Mouse (Mus musculus) neural tube, embryonic 15.5 days (tissue): ENCODE measurements at regions not wholly inside any gene's neighbourhood (a gene's known extent, or its start where the extent isn't known, plus 50 kb on each side); places are given as distances from the start of the nearest gene placed in this dataset.

Experiments used
- ATAC-seq: fragments of 200-750 bp; cut with Nextera tagmentation; 2 replicates; pipeline ENCODE4 v1.8.0; 2017; ENCODE audit warnings: mild to moderate bottlenecking, moderate TSS enrichment, moderate library complexity; ENCODE audit not compliant: low FRiP score
- H3K27ac ChIP-seq: fragments of 300-500 bp; sonication (generic); replicated peaks from 2 replicates; pipeline ENCODE4 v1.5.1; 2015; ENCODE audit warnings: mild to moderate bottlenecking, inconsistent platforms
- H3K27me3 ChIP-seq: fragments of 300-500 bp; sonication (generic); replicated peaks from 2 replicates; pipeline ENCODE4 v1.6.1; 2015; ENCODE audit warnings: inconsistent platforms
- H3K36me3 ChIP-seq: fragments of 300-500 bp; sonication (generic); 2 replicates; pipeline ENCODE4 v1.6.1; 2015; ENCODE audit warnings: inconsistent platforms
- H3K4me1 ChIP-seq: fragments of 300-500 bp; sonication (generic); 2 replicates; pipeline ENCODE4 v1.6.1; 2015; ENCODE audit warnings: inconsistent platforms
- H3K4me2 ChIP-seq: fragments of 300-500 bp; sonication (generic); 2 replicates; pipeline ENCODE4 v1.6.1; 2015; ENCODE audit warnings: inconsistent platforms, mild to moderate bottlenecking, moderate library complexity
- H3K4me3 ChIP-seq: fragments of 300-500 bp; sonication (generic); replicated peaks from 2 replicates; pipeline ENCODE4 v1.5.1; 2015; ENCODE audit warnings: mild to moderate bottlenecking, inconsistent platforms
- H3K9ac ChIP-seq: fragments of 300-500 bp; sonication (generic); replicated peaks from 2 replicates; pipeline ENCODE4 v1.6.1; 2015; ENCODE audit warnings: mild to moderate bottlenecking, inconsistent platforms
- H3K9me3 ChIP-seq: fragments of 300-500 bp; sonication (generic); replicated peaks from 2 replicates; pipeline ENCODE4 v1.6.1; 2016; ENCODE audit warnings: inconsistent platforms
- WGBS: fragments of 180-500 bp; shearing (Covaris S2); methylation state at CpG from one replicate; pipeline ENCODE4 v1.1.7; 2015; ENCODE audit warnings: mixed read lengths; 5-methylcytosine and 5-hydroxymethylcytosine counted together

GRCm38 (mm10) chr14:76759377-76759776, 202.7 kb upstream of the Serp2 start:
- peaks cover 6% of the 10 kb centered on the region for H3K4me1 ChIP-seq
- H3K9ac ChIP-seq = no peak overlapping the region
- no peaks in the 10 kb centered on the region for H3K9me3 ChIP-seq
- no peak for ATAC-seq
- no peaks in the 10 kb centered on the region; the same call in 1 of the 2 replicates for H3K27me3 ChIP-seq
- no peak overlapping the region for H3K27ac ChIP-seq
- H3K36me3 ChIP-seq = no peaks in the 10 kb centered on the region
- WGBS = 89% methylated on average over 4 of the region's 4 CpGs
- H3K4me2 ChIP-seq = no peak overlapping the region
- H3K4me3 ChIP-seq = no peak overlapping the region

GRCm38 (mm10) chr14:76758589-76758988, 201.9 kb upstream of the Serp2 start:
- Histone ChIP-seq H3K9me3 (no peaks in the 10 kb centered on the region), H3K4me3 (no peak overlapping the region)
- 96% methylated on average over 1 of the region's 1 CpGs for WGBS

GRCm38 (mm10) chr14:76755591-76756376, 199.1 kb upstream of the Serp2 start:
- Histone ChIP-seq H3K4me2 (no peak overlapping the region), H3K27ac (no peak overlapping the region), H3K4me3 (no peak overlapping the region), H3K9me3 (no peaks in the 10 kb centered on the region), H3K9ac (no peak overlapping the region), H3K36me3 (no peaks in the 10 kb centered on the region), H3K27me3 (no peaks in the 10 kb centered on the region), H3K4me1 (no peaks in the 10 kb centered on the region)
- no peak for ATAC-seq
- 84% methylated on average over 9 of the region's 9 CpGs for WGBS

More at GRCm38 (mm10) chr14:76758589-76758988, 201.9 kb upstream of the Serp2 start:
- no peak overlapping the region for H3K4me2 ChIP-seq
- H3K9ac ChIP-seq = no peak overlapping the region
- H3K27me3 ChIP-seq = no peaks in the 10 kb centered on the region; the same call in 1 of the 2 replicates
- no peaks in the 10 kb centered on the region for H3K36me3 ChIP-seq
- H3K27ac ChIP-seq = no peak overlapping the region
- no peak for ATAC-seq
- H3K4me1 ChIP-seq = no peaks in the 10 kb centered on the region

GRCm38 (mm10) chr14:76753734-76754133, 197.0 kb upstream of the Serp2 start:
- Histone ChIP-seq H3K4me2 (no peak overlapping the region), H3K36me3 (no peaks in the 10 kb centered on the region), H3K9ac (no peak overlapping the region), H3K4me1 (no peaks in the 10 kb centered on the region), H3K4me3 (no peak overlapping the region), H3K27ac (no peak overlapping the region), H3K9me3 (no peaks in the 10 kb centered on the region), H3K27me3 (no peaks in the 10 kb centered on the region)
- no peak for ATAC-seq
- WGBS = 86% methylated on average over 5 of the region's 5 CpGs

- no peak overlapping the region for H3K9ac ChIP-seq
- no peak overlapping the region for H3K4me3 ChIP-seq
- peaks cover 5% of the 10 kb centered on the region; the same call in 1 of the 2 replicates for H3K4me1 ChIP-seq
- H3K27ac ChIP-seq = no peak overlapping the region
- H3K9me3 ChIP-seq = no peaks in the 10 kb centered on the region
- no peak overlapping the region for H3K4me2 ChIP-seq
- 81% methylated on average over 7 of the region's 7 CpGs for WGBS
- H3K36me3 ChIP-seq = no peaks in the 10 kb centered on the region
- no peaks in the 10 kb centered on the region for H3K27me3 ChIP-seq
- ATAC-seq = no peak
Measured at GRCm38 (mm10) chr14:76749178-76749577, 192.5 kb upstream of the Serp2 start.

- H3K9me3 ChIP-seq = no peaks in the 10 kb centered on the region
- H3K27me3 ChIP-seq = no peaks in the 10 kb centered on the region
- no peaks in the 10 kb centered on the region for H3K36me3 ChIP-seq
- no peak for ATAC-seq
- H3K4me3 ChIP-seq = no peak overlapping the region
- WGBS = 88% methylated on average over 2 of the region's 2 CpGs
- H3K4me2 ChIP-seq = no peak overlapping the region
- no peak overlapping the region for H3K27ac ChIP-seq
- H3K4me1 ChIP-seq = peaks cover 5% of the 10 kb centered on the region; the same call in 1 of the 2 replicates
- H3K9ac ChIP-seq = no peak overlapping the region
Measured at GRCm38 (mm10) chr14:76748711-76749110, 192.0 kb upstream of the Serp2 start.

- Histone ChIP-seq H3K36me3 (no peaks in the 10 kb centered on the region), H3K27me3 (no peaks in the 10 kb centered on the region), H3K27ac (no peak overlapping the region), H3K9me3 (no peaks in the 10 kb centered on the region), H3K4me2 (no peak overlapping the region), H3K4me1 (peaks cover 5% of the 10 kb centered on the region; the same call in 1 of the 2 replicates), H3K9ac (no peak overlapping the region), H3K4me3 (no peak overlapping the region)
- 92% methylated on average over 5 of the region's 5 CpGs for WGBS
- no peak for ATAC-seq
Measured at GRCm38 (mm10) chr14:76747814-76748213, 191.1 kb upstream of the Serp2 start.

- no peak overlapping the region for H3K27ac ChIP-seq
- H3K9me3 ChIP-seq = 0 out of 2 replicates have a peak, but pooled peaks cover 2% of the 10 kb centered on the region
- no peak for ATAC-seq
- peaks cover 5% of the 10 kb centered on the region; the same call in 1 of the 2 replicates for H3K4me1 ChIP-seq
- H3K4me2 ChIP-seq = no peak overlapping the region
- no peaks in the 10 kb centered on the region for H3K27me3 ChIP-seq
- no peak overlapping the region for H3K9ac ChIP-seq
- 91% methylated on average over 10 of the region's 10 CpGs for WGBS
- H3K36me3 ChIP-seq = no peaks in the 10 kb centered on the region
- no peak overlapping the region for H3K4me3 ChIP-seq
Measured at GRCm38 (mm10) chr14:76746282-76746681, 189.6 kb upstream of the Serp2 start.

GRCm38 (mm10) chr14:76744674-76745433, 188.2 kb upstream of the Serp2 start:
- ATAC-seq = no peak
- Histone ChIP-seq H3K27me3 (no peaks in the 10 kb centered on the region), H3K9ac (no peak overlapping the region), H3K4me3 (no peak overlapping the region), H3K4me1 (peaks cover 6% of the 10 kb centered on the region), H3K4me2 (no peak overlapping the region), H3K27ac (no peak overlapping the region), H3K9me3 (0 out of 2 replicates have a peak, but pooled peaks cover 2% of the 10 kb centered on the region), H3K36me3 (no peaks in the 10 kb centered on the region)
- 67% methylated on average over 23 of the region's 23 CpGs for WGBS

GRCm38 (mm10) chr14:76742297-76742696, 185.6 kb upstream of the Serp2 start:
- Histone ChIP-seq H3K9ac (no peak overlapping the region), H3K27me3 (no peaks in the 10 kb centered on the region), H3K4me3 (no peak overlapping the region), H3K36me3 (no peaks in the 10 kb centered on the region), H3K4me1 (peaks cover 9% of the 10 kb centered on the region), H3K4me2 (no peak overlapping the region), H3K27ac (no peak overlapping the region), H3K9me3 (0 out of 2 replicates have a peak, but pooled peaks cover 2% of the 10 kb centered on the region)
- WGBS = 87% methylated on average over 5 of the region's 5 CpGs
- ATAC-seq = no peak

- Histone ChIP-seq H3K27ac (no peak overlapping the region), H3K4me2 (peak overlapping the region; percentile 26), H3K4me1 (peaks cover 12% of the 10 kb centered on the region), H3K9ac (no peak overlapping the region), H3K36me3 (no peaks in the 10 kb centered on the region), H3K9me3 (0 out of 2 replicates have a peak, but pooled peaks cover 2% of the 10 kb centered on the region), H3K4me3 (no peak overlapping the region), H3K27me3 (no peaks in the 10 kb centered on the region)
- 67% methylated on average over 25 of the region's 25 CpGs for WGBS
- ATAC-seq = peak; percentile 18; the same call in 1 of the 2 replicates
Measured at GRCm38 (mm10) chr14:76739836-76740597, 183.3 kb upstream of the Serp2 start.
